Mouse (Mus musculus): ENCODE data around the gene Gm29427. TPM values are rescaled to one million over a fixed set of nuclear protein-coding genes. Genes with fewer than 3 reads are reported as not detected.

The Gm29427 gene
- polyA plus RNA-seq (2011; ENCODE audit: insufficient read depth, insufficient read length, low replicate concordance, missing spikeins): 0.63 TPM in 1 of 2 replicates, not detected in the other

GRCm38 (mm10) chr1:130715561-130716217 lies at the start of gene Gm29427:
Gene Gm29427, minus strand, starts transcription at chr1:130715799.
- 1% methylated on average over 37 of the region's 38 CpGs for WGBS
- Histone ChIP-seq H3K4me1 (ENCODE audit: control insufficient read depth, insufficient read depth, low read length) (no peaks in the 10 kb centered on the region; the same call in 1 of the 2 replicates), H3K4me3 (replicated peaks; ENCODE audit: control insufficient read depth, low read depth, low read length) (peak within 1 kb of the TSS; percentile 93), H3K27ac (ENCODE audit: control insufficient read depth, insufficient read depth, low read depth, low read length, poor library complexity) (peak within 1 kb of the TSS; percentile 55)
- TF ChIP-seq CTCF (IDR thresholded peaks at IDR 0.05; ENCODE audit: control insufficient read depth, insufficient read depth, low read length): no peak
- TF ChIP-seq POLR2A (IDR thresholded peaks at IDR 0.05; ENCODE audit: borderline replicate concordance, control insufficient read depth, low read depth, low read length): peak; percentile 33; the same call in 1 of the 2 replicates

- Histone ChIP-seq H3K4me3 (replicated peaks; ENCODE audit: control insufficient read depth, low read depth, low read length) (no peak overlapping the region), H3K4me1 (ENCODE audit: control insufficient read depth, insufficient read depth, low read length) (no peaks in the 10 kb centered on the region), H3K27ac (ENCODE audit: control insufficient read depth, insufficient read depth, low read depth, low read length, poor library complexity) (no peak overlapping the region)
- no peak for TF ChIP-seq POLR2A (IDR thresholded peaks at IDR 0.05; ENCODE audit: borderline replicate concordance, control insufficient read depth, low read depth, low read length)
- TF ChIP-seq CTCF (IDR thresholded peaks at IDR 0.05; ENCODE audit: control insufficient read depth, insufficient read depth, low read length): no peak
- WGBS: 56% methylated on average over 12 of the region's 12 CpGs
Measured at GRCm38 (mm10) chr1:130764027-130764461, 48.4 kb upstream of the Gm29427 start.

GRCm38 (mm10) chr1:130762045-130762760 lies 46.6 kb upstream of the Gm29427 start:
- H3K27ac ChIP-seq (ENCODE audit: control insufficient read depth, insufficient read depth, low read depth, low read length, poor library complexity): no peak overlapping the region
- no peak overlapping the region for H3K4me3 ChIP-seq (replicated peaks; ENCODE audit: control insufficient read depth, low read depth, low read length)
- TF ChIP-seq CTCF (IDR thresholded peaks at IDR 0.05; ENCODE audit: control insufficient read depth, insufficient read depth, low read length) (no peak), POLR2A (IDR thresholded peaks at IDR 0.05; ENCODE audit: borderline replicate concordance, control insufficient read depth, low read depth, low read length) (no peak)
- H3K4me1 ChIP-seq (ENCODE audit: control insufficient read depth, insufficient read depth, low read length): no peaks in the 10 kb centered on the region
- 86% methylated on average over 3 of the region's 3 CpGs for WGBS

GRCm38 (mm10) chr1:130761597-130761996 lies 46.0 kb upstream of the Gm29427 start:
- Histone ChIP-seq H3K4me3 (replicated peaks; ENCODE audit: control insufficient read depth, low read depth, low read length) (no peak overlapping the region), H3K4me1 (ENCODE audit: control insufficient read depth, insufficient read depth, low read length) (no peaks in the 10 kb centered on the region), H3K27ac (ENCODE audit: control insufficient read depth, insufficient read depth, low read depth, low read length, poor library complexity) (no peak overlapping the region)
- WGBS: 67% methylated on average over 1 of the region's 1 CpGs
- TF ChIP-seq CTCF (IDR thresholded peaks at IDR 0.05; ENCODE audit: control insufficient read depth, insufficient read depth, low read length): no peak
- no peak for TF ChIP-seq POLR2A (IDR thresholded peaks at IDR 0.05; ENCODE audit: borderline replicate concordance, control insufficient read depth, low read depth, low read length)

GRCm38 (mm10) chr1:130759689-130760088 lies 44.1 kb upstream of the Gm29427 start:
- Histone ChIP-seq H3K4me3 (replicated peaks; ENCODE audit: control insufficient read depth, low read depth, low read length) (no peak overlapping the region), H3K4me1 (ENCODE audit: control insufficient read depth, insufficient read depth, low read length) (no peaks in the 10 kb centered on the region), H3K27ac (ENCODE audit: control insufficient read depth, insufficient read depth, low read depth, low read length, poor library complexity) (no peak overlapping the region)
- TF ChIP-seq POLR2A (IDR thresholded peaks at IDR 0.05; ENCODE audit: borderline replicate concordance, control insufficient read depth, low read depth, low read length) (no peak), CTCF (IDR thresholded peaks at IDR 0.05; ENCODE audit: control insufficient read depth, insufficient read depth, low read length) (no peak)
- WGBS: 76% methylated on average over 9 of the region's 9 CpGs

- TF ChIP-seq POLR2A (IDR thresholded peaks at IDR 0.05; ENCODE audit: borderline replicate concordance, control insufficient read depth, low read depth, low read length) (no peak), CTCF (IDR thresholded peaks at IDR 0.05; ENCODE audit: control insufficient read depth, insufficient read depth, low read length) (no peak)
- peaks cover 5% of the 10 kb centered on the region for H3K4me1 ChIP-seq (ENCODE audit: control insufficient read depth, insufficient read depth, low read length)
- no peak overlapping the region for H3K4me3 ChIP-seq (replicated peaks; ENCODE audit: control insufficient read depth, low read depth, low read length)
- 67% methylated on average over 3 of the region's 3 CpGs for WGBS
- no peak overlapping the region for H3K27ac ChIP-seq (ENCODE audit: control insufficient read depth, insufficient read depth, low read depth, low read length, poor library complexity)
Measured at GRCm38 (mm10) chr1:130746819-130747218, 31.2 kb upstream of the Gm29427 start.

- TF ChIP-seq POLR2A (IDR thresholded peaks at IDR 0.05; ENCODE audit: borderline replicate concordance, control insufficient read depth, low read depth, low read length) (no peak), CTCF (IDR thresholded peaks at IDR 0.05; ENCODE audit: control insufficient read depth, insufficient read depth, low read length) (no peak)
- Histone ChIP-seq H3K4me3 (replicated peaks; ENCODE audit: control insufficient read depth, low read depth, low read length) (no peak overlapping the region), H3K4me1 (ENCODE audit: control insufficient read depth, insufficient read depth, low read length) (peaks cover 5% of the 10 kb centered on the region), H3K27ac (ENCODE audit: control insufficient read depth, insufficient read depth, low read depth, low read length, poor library complexity) (no peak overlapping the region)
- WGBS: 94% methylated on average over 3 of the region's 3 CpGs
Measured at GRCm38 (mm10) chr1:130745591-130745990, 30.0 kb upstream of the Gm29427 start.

GRCm38 (mm10) chr1:130744961-130745360 lies 29.4 kb upstream of the Gm29427 start:
- Histone ChIP-seq H3K4me1 (ENCODE audit: control insufficient read depth, insufficient read depth, low read length) (peaks cover 5% of the 10 kb centered on the region), H3K4me3 (replicated peaks; ENCODE audit: control insufficient read depth, low read depth, low read length) (no peak overlapping the region), H3K27ac (ENCODE audit: control insufficient read depth, insufficient read depth, low read depth, low read length, poor library complexity) (no peak overlapping the region)
- TF ChIP-seq CTCF (IDR thresholded peaks at IDR 0.05; ENCODE audit: control insufficient read depth, insufficient read depth, low read length) (no peak), POLR2A (IDR thresholded peaks at IDR 0.05; ENCODE audit: borderline replicate concordance, control insufficient read depth, low read depth, low read length) (no peak)
- WGBS: 88% methylated on average over 5 of the region's 5 CpGs

Measured in bone marrow, adult 2 months (tissue).